Mouse (Mus musculus) adrenal gland, postnatal 14 days (tissue): ENCODE measurements around the gene Olfr1263. TPM values are rescaled to one million over a fixed set of nuclear protein-coding genes. Genes with fewer than 3 reads are reported as not detected.

Experiments
- DNase-seq: peaks from one replicate; pipeline ENCODE4 v3.0.0; 2021; ENCODE audit warnings: mixed read lengths
- long read RNA-seq, 2 experiments: library from polyadenylated mRNA; stranded (forward); transcript quantifications; one replicate each; pipeline ENCODE4 v2.0.0; 2021
- total RNA-seq: library from RNA; stranded (reverse); gene quantifications from 2 replicates; pipeline ENCODE4 v1.2.3, GENCODE M21; 2021

Gene Olfr1263
- total RNA-seq = not detected in 2 replicates
- long read RNA-seq, experiment 1 = 0 reads
- long read RNA-seq, experiment 2 = 0 reads

DNA sequence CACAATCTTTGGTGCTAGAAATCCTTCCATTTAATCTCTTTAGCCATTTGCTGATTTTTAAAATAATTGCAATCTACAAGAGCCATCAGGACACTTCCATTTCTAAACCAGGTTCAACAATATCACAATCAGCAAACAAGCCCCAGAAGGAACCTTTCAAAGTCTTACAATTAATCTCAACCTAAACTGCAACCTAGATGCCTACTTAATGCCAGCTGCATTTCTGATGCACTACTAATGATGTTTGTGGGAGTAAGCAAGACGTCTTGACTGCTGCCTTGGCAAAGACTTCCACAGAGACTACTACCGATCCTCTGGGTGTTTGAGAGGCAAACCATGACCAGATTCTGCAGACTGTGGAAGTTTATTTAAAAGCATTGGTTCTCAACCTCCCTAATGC lies at the start of gene Olfr1263:
TSS of gene Olfr1263 (plus strand) at position 301 of the 400 bp plus-strand sequence.
- no peak for DNase-seq

DNA sequence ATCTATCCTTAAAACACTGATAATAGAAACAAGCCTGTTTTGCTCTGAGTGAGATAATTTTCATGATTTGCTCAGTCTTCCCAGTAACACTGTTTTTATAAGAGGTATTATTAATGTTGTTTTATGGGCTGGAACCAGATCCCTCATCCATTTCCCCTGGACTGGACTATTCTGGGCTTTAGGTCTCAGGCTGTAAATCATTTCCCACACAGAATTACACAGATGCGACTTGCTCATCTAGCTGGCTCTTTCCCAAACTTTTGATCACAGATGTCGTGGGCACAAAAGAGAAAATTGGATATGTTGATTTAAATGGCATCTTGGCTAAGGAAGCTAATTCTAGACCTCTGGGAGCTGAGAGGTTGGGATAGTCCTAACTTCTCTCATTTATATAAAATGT lies 37.7 kb upstream of the Olfr1263 start, which contains the start of gene Olfr1260:
TSS of gene Olfr1260 (plus strand) at position 157 of the 400 bp plus-strand sequence.
- no peak for DNase-seq

DNA sequence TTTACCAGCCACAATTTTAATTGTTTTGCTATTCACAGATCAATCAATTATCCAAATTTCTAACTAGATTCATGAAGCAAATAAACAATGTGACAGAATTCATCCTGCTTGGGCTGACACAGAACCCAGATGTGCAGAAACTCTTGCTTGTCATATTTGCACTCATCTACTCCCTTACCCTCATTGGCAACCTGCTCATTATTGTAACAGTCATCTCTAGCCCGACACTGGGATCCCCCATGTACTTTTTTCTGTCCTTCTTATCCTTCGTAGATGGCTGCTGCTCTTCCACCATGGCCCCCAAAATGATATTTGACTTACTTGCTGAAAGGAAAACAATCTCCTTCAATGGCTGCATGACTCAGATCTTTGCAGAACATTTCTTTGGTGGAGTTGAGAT lies 34.2 kb upstream of the Olfr1263 start:
- no peak for DNase-seq

DNA sequence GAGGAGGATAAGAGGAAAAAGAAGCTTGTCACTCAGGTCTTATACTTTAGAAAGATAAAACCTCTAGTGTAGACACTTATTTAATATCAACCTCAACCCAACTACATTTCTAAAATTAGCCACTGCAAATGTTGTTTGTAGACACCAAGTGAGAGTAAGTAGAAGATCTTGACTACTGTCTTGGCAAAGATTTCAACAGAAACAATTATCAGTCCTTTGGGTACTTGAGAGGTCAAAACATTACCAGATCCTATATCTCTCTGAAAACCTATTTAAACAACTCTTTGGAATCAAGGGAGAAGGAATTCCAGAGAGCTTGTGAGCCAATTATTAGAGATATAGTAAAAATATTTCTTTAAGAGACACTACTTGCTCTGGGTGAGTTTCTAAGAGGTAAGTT lies 21.0 kb upstream of the Olfr1263 start, which contains the start of gene Olfr1261:
TSS of gene Olfr1261 (plus strand) at position 301 of the 400 bp plus-strand sequence.
- DNase-seq = no peak

DNA sequence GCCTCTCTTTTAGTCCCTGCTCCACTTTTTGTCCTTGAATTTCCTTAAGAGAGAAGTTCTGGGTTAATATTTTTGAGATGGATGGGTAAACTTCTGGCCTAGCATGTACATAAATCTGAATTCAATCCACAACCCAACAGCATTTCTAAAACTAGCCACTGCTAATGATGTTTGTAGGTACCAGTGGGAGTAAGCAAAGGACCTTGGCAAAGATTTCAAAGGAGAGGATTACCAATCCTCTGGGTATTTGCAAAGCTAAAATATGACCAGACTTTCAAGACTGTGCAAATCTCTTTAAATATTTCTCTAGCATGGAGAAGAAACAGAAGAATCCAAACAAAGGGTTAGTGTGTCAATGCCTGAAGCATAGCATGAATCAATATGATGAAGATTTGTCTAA lies 12.1 kb upstream of the Olfr1263 start, which contains the start of gene Olfr1262:
TSS of gene Olfr1262 (plus strand) at position 301 of the 400 bp plus-strand sequence.
- DNase-seq = no peak

DNA sequence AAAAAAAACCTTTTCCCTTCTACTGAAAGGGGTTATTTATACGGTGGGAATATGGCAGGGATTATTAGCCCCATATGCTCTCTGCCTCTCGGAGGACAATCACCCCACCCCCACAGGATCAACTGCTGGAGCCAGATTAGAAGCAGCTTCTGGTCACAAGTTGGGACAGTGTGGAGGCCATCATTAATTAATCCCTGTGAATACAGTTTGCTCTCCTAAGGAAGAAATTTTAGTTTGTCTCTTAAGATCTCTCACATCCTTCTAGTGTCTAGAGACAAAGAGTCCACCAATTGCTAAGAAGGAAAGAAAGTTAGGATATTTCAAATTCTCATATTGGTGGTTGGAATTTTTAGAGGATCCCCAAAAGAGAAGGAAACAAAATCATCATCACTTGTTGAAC lies 13.5 kb downstream of the Olfr1263 start, which contains the start of gene Olfr1264:
TSS of gene Olfr1264 (minus strand) at position 101 of the 400 bp plus-strand sequence.
- DNase-seq = no peak

DNA sequence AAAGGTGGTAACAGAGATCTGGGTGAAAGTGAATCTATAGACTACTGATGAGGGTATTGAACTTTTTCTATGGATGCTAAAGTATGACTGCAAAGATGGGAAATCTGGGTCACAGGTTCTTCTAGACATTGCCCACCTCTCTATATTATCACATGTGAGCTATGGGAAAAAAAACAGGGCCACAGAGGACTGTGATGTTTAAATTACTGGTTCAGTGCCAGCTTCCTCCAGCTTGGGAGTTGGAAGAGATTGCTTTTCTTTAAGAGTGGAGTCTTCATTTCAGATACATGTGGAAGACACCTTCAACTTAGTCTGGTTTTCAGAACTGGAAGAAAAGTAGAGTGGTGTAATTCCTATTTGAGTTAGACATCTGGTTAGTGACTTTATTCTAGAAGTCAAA lies 23.1 kb downstream of the Olfr1263 start, which contains the start of gene Olfr1265:
TSS of gene Olfr1265 (plus strand) at position 301 of the 400 bp plus-strand sequence.
- no peak for DNase-seq

DNA sequence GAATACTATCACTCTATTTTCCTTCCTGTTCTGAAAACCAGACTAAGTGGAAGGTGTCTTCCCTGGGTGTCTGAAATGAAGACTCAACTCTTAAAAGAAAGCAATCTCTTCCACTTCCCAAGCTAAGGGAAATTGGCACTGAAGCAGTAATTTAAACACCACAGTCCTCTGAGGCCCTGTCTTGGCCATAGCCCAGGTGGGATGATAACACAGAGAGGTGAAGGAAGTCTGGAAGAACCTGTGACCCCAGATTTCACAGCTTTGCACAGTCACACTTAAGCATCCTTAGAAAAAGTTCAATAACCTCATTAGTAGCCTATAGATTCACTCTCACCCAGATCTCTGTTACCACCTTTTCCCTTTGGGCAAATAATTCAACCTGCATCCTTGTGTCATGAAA lies 51.6 kb downstream of the Olfr1263 start, which contains the start of gene Olfr140:
TSS of gene Olfr140 (minus strand) at position 101 of the 400 bp plus-strand sequence.
- DNase-seq = no peak

Other genes starting within 250 kb of the Olfr1263 start
- gene Olfr1254, start 218.5 kb upstream of the Olfr1263 start, total RNA-seq = not detected in 2 replicates
- not detected in 2 replicates for gene Olfr1255, start 200.1 kb upstream of the Olfr1263 start, total RNA-seq
- not detected in 2 replicates for gene Olfr1256, start 170.6 kb upstream of the Olfr1263 start, total RNA-seq
- gene Olfr48, start 163.9 kb upstream of the Olfr1263 start, total RNA-seq = not detected in 2 replicates
- gene Olfr1257, start 133.7 kb upstream of the Olfr1263 start, total RNA-seq = not detected in 2 replicates
- not detected in 2 replicates for gene Olfr1258, start 84.8 kb upstream of the Olfr1263 start, total RNA-seq
- not detected in 2 replicates for gene Olfr1259, start 63.5 kb upstream of the Olfr1263 start, total RNA-seq
- gene Olfr1260, start 37.8 kb upstream of the Olfr1263 start, total RNA-seq = not detected in 2 replicates
- not detected in 2 replicates for gene Olfr1261, start 20.9 kb upstream of the Olfr1263 start, total RNA-seq
- not detected in 2 replicates for gene Olfr1262, start 12.0 kb upstream of the Olfr1263 start, total RNA-seq
- not detected in 2 replicates for gene Olfr1264, start 13.4 kb downstream of the Olfr1263 start, total RNA-seq
- not detected in 2 replicates for gene Olfr1265, start 23.2 kb downstream of the Olfr1263 start, total RNA-seq
- not detected in 2 replicates for gene Olfr140, start 51.5 kb downstream of the Olfr1263 start, total RNA-seq
- not detected in 2 replicates for gene Olfr1269, start 109.3 kb downstream of the Olfr1263 start, total RNA-seq
- gene Olfr32, start 130.2 kb downstream of the Olfr1263 start, total RNA-seq = not detected in 2 replicates
- not detected in 2 replicates for gene Olfr1270, start 141.0 kb downstream of the Olfr1263 start, total RNA-seq
- gene Olfr1506, start 212.4 kb downstream of the Olfr1263 start, total RNA-seq = not detected in 2 replicates
- gene Olfr142, start 245.5 kb downstream of the Olfr1263 start, total RNA-seq = not detected in 2 replicates